Mouse (Mus musculus) embryo, embryonic 10.5 days (tissue): ENCODE measurements around the gene Sf1.

Source experiments
- DNase-seq: peaks from one replicate; pipeline ENCODE4 v3.0.0-alpha.2; 2015; ENCODE audit warnings: low spot score

Gene Sf1

GRCm38 (mm10) chr19:6419805-6420310 lies 56.4 kb downstream of the Sf1 start:
- no peak for DNase-seq

GRCm38 (mm10) chr19:6420481-6421210 lies 57.2 kb downstream of the Sf1 start:
- DNase-seq, result no peak

GRCm38 (mm10) chr19:6421211-6421590 lies 57.7 kb downstream of the Sf1 start:
- no peak for DNase-seq

- DNase-seq, result no peak
Observed at GRCm38 (mm10) chr19:6422014-6422413, 58.5 kb downstream of the Sf1 start.

- DNase-seq, result no peak
Observed at GRCm38 (mm10) chr19:6423241-6423640, 59.8 kb downstream of the Sf1 start.

GRCm38 (mm10) chr19:6424137-6424881 lies 60.8 kb downstream of the Sf1 start:
- DNase-seq, result no peak

GRCm38 (mm10) chr19:6425595-6425994 lies 62.1 kb downstream of the Sf1 start:
- DNase-seq, result no peak

- DNase-seq, result peak; percentile 85
Observed at GRCm38 (mm10) chr19:6426703-6427500, 63.4 kb downstream of the Sf1 start.
